Comparison of ENCODE assay signal across 9 mouse cellular contexts in the genomic region with DNA sequence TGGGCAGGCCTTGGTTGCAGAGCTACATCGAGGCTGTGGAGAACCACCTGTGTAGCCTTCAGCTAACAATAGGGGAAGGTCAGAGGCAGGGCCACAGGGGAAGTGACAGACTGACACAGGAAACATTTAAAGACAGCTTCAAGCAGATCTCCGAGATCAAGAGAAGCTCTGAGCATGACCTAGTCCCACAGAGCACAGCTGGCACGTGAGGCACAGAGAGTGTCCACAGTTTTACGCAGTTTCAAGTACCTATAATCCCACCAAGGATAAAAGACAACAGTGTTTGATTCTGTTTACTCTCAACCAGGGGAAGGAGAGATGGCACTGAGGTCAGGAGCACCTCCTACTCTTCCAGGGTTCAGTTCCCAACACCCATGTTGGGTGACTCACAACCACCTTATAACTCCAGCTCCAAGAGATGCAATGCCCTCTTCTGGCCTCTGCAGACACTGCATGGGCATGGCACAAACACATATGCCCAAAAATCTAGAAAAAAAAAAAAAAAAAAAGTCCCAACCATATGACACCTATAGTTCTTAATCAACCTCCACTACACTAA.
DNase-seq lines count a peak whose midpoint lies in the region; ATAC-seq lines count a peak whose summit lies in the region.
"Had no signal": no experiment of that assay in that cellular context is flagged by ENCODE, and none has a peak within 500 bp of the region (broad histone marks: within the 10 kb centered on the region; RNA-seq: fewer than 3 reads in every experiment).

No protein-coding gene starts in this region.

- peaks cover 60% of the 10 kb centered on the region for H3K4me1 ChIP-seq in forebrain, embryonic 10.5 days
- peaks cover 41% of the 10 kb centered on the region for H3K4me1 ChIP-seq in forebrain, embryonic 16.5 days (replicated peaks; ENCODE audit: control insufficient read depth, insufficient read depth, low read length)
- peaks cover 58% of the 10 kb centered on the region for H3K4me1 ChIP-seq in midbrain, embryonic 12.5 days
- peaks cover 39% of the 10 kb centered on the region for H3K4me1 ChIP-seq in midbrain, embryonic 16.5 days (ENCODE audit: control insufficient read depth, insufficient read depth, low read length)
- H3K4me1 ChIP-seq in liver, embryonic 13.5 days (replicated peaks), result peaks cover 77% of the 10 kb centered on the region

- H3K4me2 ChIP-seq in forebrain, embryonic 16.5 days (ENCODE audit: low read length), result no peak overlapping the region
- H3K4me2 ChIP-seq in midbrain, embryonic 12.5 days (replicated peaks), result no peak overlapping the region
- H3K4me2 ChIP-seq in midbrain, embryonic 16.5 days (ENCODE audit: low read length), result no peak overlapping the region
- peak overlapping the region; percentile 40 for H3K4me2 ChIP-seq in liver, embryonic 13.5 days

- ATAC-seq in forebrain, embryonic 16.5 days, result no peak
- no peak for ATAC-seq in midbrain, embryonic 12.5 days (ENCODE audit: low FRiP score, low read depth)
- no peak for ATAC-seq in midbrain, embryonic 16.5 days
- ATAC-seq in liver, embryonic 13.5 days (ENCODE audit: low read depth), result peak; percentile 40; the same call in 1 of the 2 replicates

- H3K9me3 ChIP-seq in forebrain, embryonic 10.5 days, result no peaks in the 10 kb centered on the region; the same call in 1 of the 2 replicates
- H3K9me3 ChIP-seq in forebrain, embryonic 16.5 days (ENCODE audit: control insufficient read depth, low read length), result no peaks in the 10 kb centered on the region
- H3K9me3 ChIP-seq in midbrain, embryonic 12.5 days, result no peaks in the 10 kb centered on the region
- no peaks in the 10 kb centered on the region for H3K9me3 ChIP-seq in midbrain, embryonic 16.5 days (replicated peaks; ENCODE audit: control insufficient read depth, low read length, poor library complexity, severe bottlenecking)
- H3K9me3 ChIP-seq in liver, embryonic 13.5 days (replicated peaks), result no peaks in the 10 kb centered on the region

- peak overlapping the region; percentile 83 for H3K27ac ChIP-seq in forebrain, embryonic 10.5 days
- no peak overlapping the region for H3K27ac ChIP-seq in forebrain, embryonic 16.5 days (ENCODE audit: low read length)
- 0 out of 2 replicates have a peak overlapping the region, but pooled peaks have one; percentile 39 for H3K27ac ChIP-seq in midbrain, embryonic 12.5 days (replicated peaks)
- H3K27ac ChIP-seq in midbrain, embryonic 16.5 days (ENCODE audit: low read length), result no peak overlapping the region
- H3K27ac ChIP-seq in liver, embryonic 13.5 days, result peak overlapping the region; percentile 66

- no peak for DNase-seq in forebrain, embryonic 10.5 days (ENCODE audit: extremely low spot score, low spot score)
- no peak for DNase-seq in liver, embryonic 13.5 days
- DNase-seq in thymus, postnatal 10 days (ENCODE audit: low spot score in 2 of 2), result peak; percentile 40 to 43
- DNase-seq in urinary bladder, postnatal 36 days (ENCODE audit: low spot score in 2 of 2), result no peak
- DNase-seq in cerebellum, adult 11 months, result no peak
- DNase-seq: left cerebral cortex, postnatal 4 days had no signal

- H3K36me3 ChIP-seq in forebrain, embryonic 10.5 days (replicated peaks), result peaks cover 62% of the 10 kb centered on the region
- no peaks in the 10 kb centered on the region for H3K36me3 ChIP-seq in forebrain, embryonic 16.5 days (ENCODE audit: control insufficient read depth, insufficient read depth)
- H3K36me3 ChIP-seq in midbrain, embryonic 12.5 days, result peaks cover 15% of the 10 kb centered on the region
- H3K36me3 ChIP-seq in midbrain, embryonic 16.5 days (ENCODE audit: control insufficient read depth, insufficient read depth, low read length), result no peaks in the 10 kb centered on the region
- peaks cover 10% of the 10 kb centered on the region; the same call in 1 of the 2 replicates for H3K36me3 ChIP-seq in liver, embryonic 13.5 days

- H3K27me3 ChIP-seq in forebrain, embryonic 10.5 days (ENCODE audit: poor library complexity, severe bottlenecking), result no peaks in the 10 kb centered on the region
- no peaks in the 10 kb centered on the region for H3K27me3 ChIP-seq in forebrain, embryonic 16.5 days (replicated peaks; ENCODE audit: control insufficient read depth, insufficient read depth, low read length)
- H3K27me3 ChIP-seq in midbrain, embryonic 12.5 days, result no peaks in the 10 kb centered on the region
- H3K27me3 ChIP-seq in midbrain, embryonic 16.5 days (ENCODE audit: control insufficient read depth, insufficient read depth, low read depth, low read length), result no peaks in the 10 kb centered on the region
- H3K27me3 ChIP-seq in liver, embryonic 13.5 days, result no peaks in the 10 kb centered on the region

- no peak overlapping the region for H3K4me3 ChIP-seq in forebrain, embryonic 10.5 days
- no peak overlapping the region for H3K4me3 ChIP-seq in forebrain, embryonic 16.5 days (replicated peaks; ENCODE audit: low read length)
- no peak overlapping the region for H3K4me3 ChIP-seq in midbrain, embryonic 12.5 days
- no peak overlapping the region for H3K4me3 ChIP-seq in midbrain, embryonic 16.5 days (ENCODE audit: low read depth, low read length)
- no peak overlapping the region for H3K4me3 ChIP-seq in liver, embryonic 13.5 days (replicated peaks)

- WGBS in forebrain, embryonic 10.5 days, result 78% methylated on average over 4 of the region's 4 CpGs
- 90% methylated on average over 4 of the region's 4 CpGs for WGBS in forebrain, embryonic 16.5 days
- 67% methylated on average over 4 of the region's 4 CpGs for WGBS in midbrain, embryonic 12.5 days
- WGBS in midbrain, embryonic 16.5 days, result 66% methylated on average over 4 of the region's 4 CpGs
- 34% methylated on average over 4 of the region's 4 CpGs for WGBS in liver, embryonic 13.5 days (ENCODE audit: insufficient replicate concordance)

- H3K9ac ChIP-seq in forebrain, embryonic 16.5 days (replicated peaks; ENCODE audit: low read depth, low read length), result no peak overlapping the region
- no peak overlapping the region for H3K9ac ChIP-seq in midbrain, embryonic 12.5 days (replicated peaks)
- H3K9ac ChIP-seq in midbrain, embryonic 16.5 days (ENCODE audit: low read depth, low read length), result no peak overlapping the region
- peak overlapping the region; percentile 1; the same call in 1 of the 2 replicates for H3K9ac ChIP-seq in liver, embryonic 13.5 days

Comparison
In these comparisons a context has a peak if more than half of its experiments do, and no peak if none do; other contexts are left out.
1. H3K27ac ChIP-seq: peak in forebrain, embryonic 10.5 days (single experiment), midbrain, embryonic 12.5 days (single experiment) and liver, embryonic 13.5 days (single experiment); none in forebrain, embryonic 16.5 days (single experiment) and midbrain, embryonic 16.5 days (single experiment).
2. DNase-seq: peak in thymus, postnatal 10 days (2 of 2); none in forebrain, embryonic 10.5 days (single experiment), liver, embryonic 13.5 days (single experiment), urinary bladder, postnatal 36 days (0 of 2) and cerebellum, adult 11 months (single experiment).